In the genomic region with DNA sequence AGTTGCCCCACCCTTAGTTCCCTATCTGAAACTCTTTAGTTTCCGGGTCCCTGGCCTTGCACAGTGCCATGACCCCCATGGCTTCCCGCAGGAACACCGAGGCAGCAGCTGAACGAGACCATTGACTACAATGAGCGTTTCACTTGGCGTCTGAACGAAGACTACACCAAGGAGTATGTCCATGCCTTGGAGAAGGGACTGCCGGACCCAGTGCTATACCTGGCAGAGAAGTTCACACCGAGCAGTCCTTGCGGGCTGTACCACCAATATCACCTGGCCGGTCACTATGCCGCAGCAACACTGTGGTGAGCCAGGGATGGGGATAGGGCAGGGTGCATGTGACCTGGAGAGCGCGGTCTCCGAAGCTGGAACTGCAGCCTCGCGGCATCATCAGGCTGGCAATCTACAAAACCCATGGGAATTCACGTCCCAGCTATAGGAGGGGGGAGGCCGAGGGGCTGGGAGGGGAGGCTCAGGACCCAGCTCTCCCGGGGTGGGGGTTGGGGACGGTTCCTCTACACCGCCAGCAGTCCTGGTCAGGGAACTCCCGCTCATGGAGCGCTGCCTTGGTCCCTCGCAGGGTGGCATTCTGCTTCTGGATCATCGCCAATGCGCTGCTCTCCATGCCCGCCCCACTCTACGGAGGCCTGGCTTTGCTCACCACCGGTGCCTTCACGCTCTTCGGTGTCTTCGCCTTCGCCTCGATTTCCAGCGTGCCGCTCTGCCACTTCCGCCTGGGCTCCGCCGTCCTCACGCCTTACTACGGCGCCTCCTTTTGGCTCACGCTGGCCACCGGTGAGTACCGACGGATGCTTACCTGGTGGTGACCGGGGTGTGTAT, we compare ENCODE assay signal across 8 mouse cellular contexts. TPM values are rescaled to one million over a fixed set of nuclear protein-coding genes. Genes with fewer than 3 reads are reported as not detected.
A peak's percentile ranks its signal among the peaks of the same experiment; 100 is the strongest.
DNase-seq lines count a peak whose midpoint lies in the region; ATAC-seq and TF ChIP-seq lines count a peak whose summit lies in the region.

No protein-coding gene starts in this region.

- peaks cover 86% of the 10 kb centered on the region for H3K27me3 ChIP-seq in embryonic facial prominence, embryonic 14.5 days (replicated peaks; ENCODE audit: control insufficient read depth, insufficient read depth, low read length)
- H3K27me3 ChIP-seq in hindbrain, postnatal 0 days (ENCODE audit: insufficient read depth, low read length) = peaks cover 33% of the 10 kb centered on the region
- H3K27me3 ChIP-seq in liver, embryonic 15.5 days = peaks cover 100% of the 10 kb centered on the region
- H3K27me3 ChIP-seq in neural tube, embryonic 14.5 days (ENCODE audit: control insufficient read depth, insufficient read depth, low read length) = peaks cover 60% of the 10 kb centered on the region

- H3K4me2 ChIP-seq in embryonic facial prominence, embryonic 14.5 days (ENCODE audit: low read depth, low read length) = peak overlapping the region; percentile 67
- peak overlapping the region; percentile 89 for H3K4me2 ChIP-seq in hindbrain, postnatal 0 days (ENCODE audit: low read depth, low read length)
- peak overlapping the region; percentile 48 for H3K4me2 ChIP-seq in liver, embryonic 15.5 days
- H3K4me2 ChIP-seq in neural tube, embryonic 14.5 days (ENCODE audit: low read depth, low read length) = peak overlapping the region; percentile 55

- under 1% methylated on average over 41 of the region's 48 CpGs for WGBS in embryonic facial prominence, embryonic 14.5 days
- under 1% methylated on average over 48 of the region's 48 CpGs for WGBS in hindbrain, postnatal 0 days
- WGBS in liver, embryonic 15.5 days (ENCODE audit: insufficient replicate concordance) = 1% methylated on average over 48 of the region's 48 CpGs
- under 1% methylated on average over 46 of the region's 48 CpGs for whole genome bisulfite sequencing in neural tube, embryonic 14.5 days

- H3K4me3 ChIP-seq in embryonic facial prominence, embryonic 14.5 days (ENCODE audit: low read depth, low read length) = peak overlapping the region; percentile 42
- H3K4me3 ChIP-seq in hindbrain, postnatal 0 days (ENCODE audit: low read length) = peak overlapping the region; percentile 43
- H3K4me3 ChIP-seq in liver, embryonic 15.5 days (replicated peaks) = peak overlapping the region; percentile 25
- peak overlapping the region; percentile 39 for H3K4me3 ChIP-seq in neural tube, embryonic 14.5 days (ENCODE audit: low read depth, low read length)

- H3K9ac ChIP-seq in embryonic facial prominence, embryonic 14.5 days (ENCODE audit: low read depth, low read length) = peak overlapping the region; percentile 48
- H3K9ac ChIP-seq in hindbrain, postnatal 0 days (replicated peaks; ENCODE audit: low read length) = peak overlapping the region; percentile 43
- H3K9ac ChIP-seq in liver, embryonic 15.5 days = no peak overlapping the region
- peak overlapping the region; percentile 25; the same call in 1 of the 2 replicates for H3K9ac ChIP-seq in neural tube, embryonic 14.5 days (replicated peaks; ENCODE audit: low read depth, low read length)

- DNase-seq in layer of hippocampus, postnatal 10 days (ENCODE audit: low spot score in 2 of 2) = peak; percentile 33 to 47
- no peak for DNase-seq in layer of hippocampus, adult 9-11 months
- DNase-seq in adrenal gland, postnatal 10 days = peak; percentile 61
- no peak for DNase-seq in embryonic facial prominence, embryonic 14.5 days (ENCODE audit: low spot score)
- DNase-seq in hindbrain, postnatal 0 days (ENCODE audit: low spot score) = peak; percentile 67
- no peak for DNase-seq in Muller cell, postnatal 12 days (ENCODE audit: inconsistent ontology term)

- ATAC-seq in embryonic facial prominence, embryonic 14.5 days (ENCODE audit: low read depth) = 0 out of 2 replicates have a peak, but pooled peaks have one; percentile 31
- peak; percentile 61 for ATAC-seq in hindbrain, postnatal 0 days
- 0 out of 2 replicates have a peak, but pooled peaks have one; percentile 19 for ATAC-seq in liver, embryonic 15.5 days (ENCODE audit: insufficient read depth)
- ATAC-seq in neural tube, embryonic 14.5 days (ENCODE audit: low read depth) = peak; percentile 47

- no peaks in the 10 kb centered on the region for H3K36me3 ChIP-seq in embryonic facial prominence, embryonic 14.5 days (ENCODE audit: control insufficient read depth, insufficient read depth, low read length)
- no peaks in the 10 kb centered on the region for H3K36me3 ChIP-seq in hindbrain, postnatal 0 days (ENCODE audit: insufficient read depth, low read length)
- H3K36me3 ChIP-seq in liver, embryonic 15.5 days (replicated peaks) = no peaks in the 10 kb centered on the region
- no peaks in the 10 kb centered on the region for H3K36me3 ChIP-seq in neural tube, embryonic 14.5 days (ENCODE audit: control insufficient read depth, insufficient read depth, low read length)

- 0 out of 2 replicates have a peak, but pooled peaks have one; percentile 5 for TF ChIP-seq CTCF in hindbrain, postnatal 0 days (IDR thresholded peaks at IDR 0.05; ENCODE audit: low read depth)

- H3K27ac ChIP-seq in embryonic facial prominence, embryonic 14.5 days (replicated peaks; ENCODE audit: low read depth, low read length) = no peak overlapping the region
- H3K27ac ChIP-seq in hindbrain, postnatal 0 days = no peak overlapping the region
- no peak overlapping the region for H3K27ac ChIP-seq in liver, embryonic 15.5 days (replicated peaks)
- no peak overlapping the region for H3K27ac ChIP-seq in neural tube, embryonic 14.5 days (ENCODE audit: low read depth, low read length)

- peaks cover 10% of the 10 kb centered on the region for H3K4me1 ChIP-seq in embryonic facial prominence, embryonic 14.5 days (ENCODE audit: control insufficient read depth, insufficient read depth, low read length)
- peaks cover 29% of the 10 kb centered on the region for H3K4me1 ChIP-seq in hindbrain, postnatal 0 days (ENCODE audit: insufficient read depth, low read length)
- peaks cover 31% of the 10 kb centered on the region; the same call in 1 of the 2 replicates for H3K4me1 ChIP-seq in liver, embryonic 15.5 days (replicated peaks)
- peaks cover 23% of the 10 kb centered on the region; the same call in 1 of the 2 replicates for H3K4me1 ChIP-seq in neural tube, embryonic 14.5 days (ENCODE audit: control insufficient read depth, insufficient read depth, low read length)

- H3K9me3 ChIP-seq in embryonic facial prominence, embryonic 14.5 days (ENCODE audit: control insufficient read depth, low read length) = no peaks in the 10 kb centered on the region
- no peaks in the 10 kb centered on the region for H3K9me3 ChIP-seq in hindbrain, postnatal 0 days (ENCODE audit: low read length)
- no peaks in the 10 kb centered on the region for H3K9me3 ChIP-seq in liver, embryonic 15.5 days (replicated peaks)
- H3K9me3 ChIP-seq in neural tube, embryonic 14.5 days (ENCODE audit: control insufficient read depth, low read length) = no peaks in the 10 kb centered on the region

RNA-seq across cellular contexts. Expression of a gene that starts 2.6 kb away (rescaled TPM):
- under 1 TPM in 1 of 2 experiments, not detected in 1; 0.20 TPM for total RNA-seq in layer of hippocampus, postnatal 10 days (2021)
- not detected for total RNA-seq in adrenal gland, postnatal 10 days (2021)
- polyA plus RNA-seq in embryonic facial prominence, embryonic 14.5 days (2014; fragmentation: Nextera tagmentation; extraction: Ambion mirVana) = 0.71 TPM in 1 of 2 replicates, not detected in the other
- 0.37 and 0.93 TPM in 2 replicates for total RNA-seq in hindbrain, postnatal 0 days (2014; rRNA removed)
- polyA plus RNA-seq in hindbrain, postnatal 0 days (2015; fragmentation: Nextera tagmentation; extraction: Ambion mirVana) = 0.38 and 0.73 TPM in 2 replicates
- polyA plus RNA-seq in liver, embryonic 15.5 days (2015; fragmentation: Nextera tagmentation; extraction: Ambion mirVana) = not detected in 2 replicates
- polyA plus RNA-seq in neural tube, embryonic 14.5 days (2014; fragmentation: Nextera tagmentation; extraction: Ambion mirVana) = 0.17 and 0.37 TPM in 2 replicates

RNA-seq across cellular contexts. Expression of a gene that starts 3.1 kb away (rescaled TPM):
- total RNA-seq in layer of hippocampus, postnatal 10 days (2021) = under 1 TPM; 0.05 to 0.11 TPM
- total RNA-seq in adrenal gland, postnatal 10 days (2021) = under 1 TPM; 0.15 to 0.33 TPM
- polyA plus RNA-seq in embryonic facial prominence, embryonic 14.5 days (2014; fragmentation: Nextera tagmentation; extraction: Ambion mirVana) = 0.04 and 0.14 TPM in 2 replicates
- total RNA-seq in hindbrain, postnatal 0 days (2014; rRNA removed) = 0.16 TPM in 1 of 2 replicates, not detected in the other
- polyA plus RNA-seq in hindbrain, postnatal 0 days (2015; fragmentation: Nextera tagmentation; extraction: Ambion mirVana) = 0.05 TPM in 1 of 2 replicates, not detected in the other
- polyA plus RNA-seq in liver, embryonic 15.5 days (2015; fragmentation: Nextera tagmentation; extraction: Ambion mirVana) = not detected in 2 replicates
- polyA plus RNA-seq in neural tube, embryonic 14.5 days (2014; fragmentation: Nextera tagmentation; extraction: Ambion mirVana) = not detected in 2 replicates

RNA-seq across cellular contexts. Expression of a gene that starts 12.2 kb away (rescaled TPM):
- total RNA-seq in layer of hippocampus, postnatal 10 days (2021) = not detected
- total RNA-seq in adrenal gland, postnatal 10 days (2021) = under 1 TPM in 1 of 2 experiments, not detected in 1; 0.33 TPM
- polyA plus RNA-seq in embryonic facial prominence, embryonic 14.5 days (2014; fragmentation: Nextera tagmentation; extraction: Ambion mirVana) = 3.6 and 4.2 TPM in 2 replicates
- total RNA-seq in hindbrain, postnatal 0 days (2014; rRNA removed) = not detected in 2 replicates
- 0.35 TPM in 2 replicates for polyA plus RNA-seq in hindbrain, postnatal 0 days (2015; fragmentation: Nextera tagmentation; extraction: Ambion mirVana)
- not detected in 2 replicates for polyA plus RNA-seq in liver, embryonic 15.5 days (2015; fragmentation: Nextera tagmentation; extraction: Ambion mirVana)
- 0.32 TPM in 1 of 2 replicates, not detected in the other for polyA plus RNA-seq in neural tube, embryonic 14.5 days (2014; fragmentation: Nextera tagmentation; extraction: Ambion mirVana)

RNA-seq across cellular contexts. Expression of a gene that starts 14.2 kb away (rescaled TPM):
- under 1 TPM; 0.09 to 0.16 TPM for total RNA-seq in layer of hippocampus, postnatal 10 days (2021)
- total RNA-seq in adrenal gland, postnatal 10 days (2021) = not detected
- 0.34 and 0.67 TPM in 2 replicates for polyA plus RNA-seq in embryonic facial prominence, embryonic 14.5 days (2014; fragmentation: Nextera tagmentation; extraction: Ambion mirVana)
- 0.10 and 0.11 TPM in 2 replicates for total RNA-seq in hindbrain, postnatal 0 days (2014; rRNA removed)
- 0.10 and 0.14 TPM in 2 replicates for polyA plus RNA-seq in hindbrain, postnatal 0 days (2015; fragmentation: Nextera tagmentation; extraction: Ambion mirVana)
- not detected in 2 replicates for polyA plus RNA-seq in liver, embryonic 15.5 days (2015; fragmentation: Nextera tagmentation; extraction: Ambion mirVana)
- polyA plus RNA-seq in neural tube, embryonic 14.5 days (2014; fragmentation: Nextera tagmentation; extraction: Ambion mirVana) = 0.13 and 0.15 TPM in 2 replicates

Comparison
In these comparisons a context has a peak if more than half of its experiments do, and no peak if none do; other contexts are left out.
1. DNase-seq: peak in layer of hippocampus, postnatal 10 days (2 of 2), adrenal gland, postnatal 10 days (single experiment) and hindbrain, postnatal 0 days (single experiment); none in layer of hippocampus, adult 9-11 months (single experiment), embryonic facial prominence, embryonic 14.5 days (single experiment) and Muller cell, postnatal 12 days (single experiment).
2. Peak in every context shown above with its lines, with median percentiles within 50 percentile points of each other: ATAC-seq, H3K4me2 ChIP-seq and H3K4me3 ChIP-seq.